Mouse (Mus musculus): ENCODE data around the gene Tango2.

The Tango2 gene

DNA sequence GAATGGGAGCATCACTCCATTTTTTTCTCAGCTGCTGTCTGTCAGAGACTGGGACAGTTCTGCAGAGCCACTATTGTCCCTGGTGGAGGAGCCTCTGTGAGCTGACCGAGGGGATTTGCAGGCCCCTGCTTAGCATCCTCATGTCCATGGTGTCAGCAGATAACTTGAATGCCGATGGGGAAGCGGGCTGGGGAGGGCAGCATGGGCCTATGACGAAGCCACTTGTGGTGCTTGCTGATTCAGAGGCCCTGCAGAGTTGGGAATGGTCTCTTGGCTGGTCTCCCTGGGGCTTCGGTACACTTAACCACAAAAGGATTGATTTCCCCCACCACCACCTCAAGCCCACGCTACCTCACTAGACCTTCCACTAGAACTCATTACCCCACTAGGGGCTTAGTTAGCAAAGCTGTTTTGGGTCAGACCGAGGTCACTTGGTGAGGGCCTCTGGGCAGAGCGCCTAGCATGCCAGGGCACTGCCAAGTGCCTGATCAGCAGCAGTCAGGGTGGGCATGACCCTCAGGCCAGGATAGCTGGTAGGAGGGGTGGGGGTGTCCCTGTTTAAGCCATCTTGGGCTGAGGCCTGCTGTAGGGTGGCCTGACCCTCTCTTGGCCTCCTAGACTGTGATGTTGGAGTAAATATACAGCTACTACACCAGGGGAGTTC lies 31.6 kb upstream of the Tango2 start:
- no peak overlapping the region for H3K4me3 ChIP-seq (replicated peaks; ENCODE audit: low read length)
- H3K9me3 ChIP-seq (ENCODE audit: low read length) = no peaks in the 10 kb centered on the region
- TF ChIP-seq NANOG (IDR thresholded peaks at IDR 0.05; ENCODE audit: borderline replicate concordance, low read length) (no peak), CTCF (conservative IDR thresholded peaks at IDR 0.05; ENCODE audit: low read length) (no peak), POU5F1 (IDR thresholded peaks at IDR 0.05; ENCODE audit: borderline replicate concordance, low read length) (no peak)
- peaks cover 65% of the 10 kb centered on the region for H3K4me1 ChIP-seq (replicated peaks; ENCODE audit: low read depth, low read length)
- no peaks in the 10 kb centered on the region for H3K36me3 ChIP-seq (ENCODE audit: insufficient read depth, low read length)
- H3K27me3 ChIP-seq (ENCODE audit: insufficient read depth, low read length) = no peaks in the 10 kb centered on the region

DNA sequence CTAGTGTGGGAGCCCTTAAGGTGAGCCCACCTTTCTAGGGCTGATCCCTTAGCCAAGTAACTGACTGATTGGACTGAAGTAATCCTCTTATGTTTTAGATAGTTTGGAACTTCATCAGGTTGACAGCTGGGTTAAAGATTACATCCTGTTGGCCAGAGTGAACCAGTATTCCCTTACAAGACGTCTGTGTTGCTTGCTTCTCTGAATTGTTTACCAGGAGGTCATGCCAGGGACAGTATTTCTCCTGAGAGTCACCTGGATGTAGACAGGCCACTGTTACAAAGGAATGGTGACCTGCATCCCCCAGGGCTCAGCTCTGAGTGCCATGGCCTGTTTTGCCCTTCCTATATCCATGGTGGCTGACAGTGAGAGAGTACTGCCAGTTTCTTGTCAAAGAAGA lies 30.6 kb upstream of the Tango2 start:
- peaks cover 58% of the 10 kb centered on the region for H3K4me1 ChIP-seq (replicated peaks; ENCODE audit: low read depth, low read length)
- H3K9me3 ChIP-seq (ENCODE audit: low read length) = no peaks in the 10 kb centered on the region
- TF ChIP-seq POU5F1 (IDR thresholded peaks at IDR 0.05; ENCODE audit: borderline replicate concordance, low read length) = no peak
- no peak for TF ChIP-seq CTCF (conservative IDR thresholded peaks at IDR 0.05; ENCODE audit: low read length)
- TF ChIP-seq NANOG (IDR thresholded peaks at IDR 0.05; ENCODE audit: borderline replicate concordance, low read length) = no peak
- H3K36me3 ChIP-seq (ENCODE audit: insufficient read depth, low read length) = no peaks in the 10 kb centered on the region
- H3K27me3 ChIP-seq (ENCODE audit: insufficient read depth, low read length) = no peaks in the 10 kb centered on the region
- H3K4me3 ChIP-seq (replicated peaks; ENCODE audit: low read length) = no peak overlapping the region

DNA sequence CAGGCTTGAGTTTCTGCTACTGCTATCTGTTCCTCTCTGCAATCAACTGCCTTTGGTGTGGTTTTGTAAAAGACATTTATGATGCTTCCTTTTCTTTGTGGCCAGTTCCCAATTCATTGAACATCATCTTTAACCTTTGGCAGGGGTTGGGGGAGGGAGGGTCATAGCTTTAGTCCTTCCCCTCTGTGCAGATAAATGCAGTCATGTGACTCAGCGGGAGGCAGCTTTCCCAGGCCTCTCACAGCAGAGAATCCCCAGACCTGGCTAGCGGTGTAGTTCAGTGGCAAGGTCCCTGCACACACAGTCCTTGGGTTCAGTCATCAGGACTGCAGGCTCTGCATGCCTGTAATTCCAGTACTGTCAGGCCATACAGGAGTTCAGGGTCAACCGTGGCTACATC lies 29.3 kb upstream of the Tango2 start:
- TF ChIP-seq NANOG (IDR thresholded peaks at IDR 0.05; ENCODE audit: borderline replicate concordance, low read length) (no peak), CTCF (conservative IDR thresholded peaks at IDR 0.05; ENCODE audit: low read length) (no peak), POU5F1 (IDR thresholded peaks at IDR 0.05; ENCODE audit: borderline replicate concordance, low read length) (no peak)

DNA sequence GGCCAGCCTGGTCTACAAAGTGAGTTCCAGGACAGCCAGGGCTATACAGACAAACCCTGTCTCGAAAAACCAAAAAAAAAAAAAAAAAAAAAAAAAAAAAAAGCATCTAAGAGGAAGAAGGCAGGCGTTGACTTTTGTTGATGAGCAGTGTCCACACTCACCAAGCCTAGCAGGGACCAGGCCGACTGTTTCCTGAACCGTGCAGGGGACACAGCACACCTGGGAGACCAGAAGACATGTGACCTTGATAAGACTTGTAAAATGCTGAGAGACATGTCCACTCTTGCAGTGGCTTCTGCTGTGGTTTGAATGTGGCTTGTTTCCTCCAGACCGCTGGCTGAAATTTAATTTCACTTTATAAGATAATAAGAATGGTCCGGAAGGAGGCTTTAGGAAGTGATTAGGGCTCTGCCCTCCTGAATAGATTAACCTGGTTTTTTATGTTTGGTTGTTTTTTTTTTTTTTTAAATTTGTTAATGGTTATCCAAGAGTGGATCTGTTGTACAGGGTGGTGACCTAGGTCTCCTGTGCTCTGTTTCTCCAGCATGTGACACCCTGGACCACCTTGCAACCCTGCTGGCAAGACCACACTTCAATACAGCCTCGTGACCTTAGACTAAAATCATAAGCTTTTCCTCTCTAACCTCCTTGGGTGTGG lies 28.5 kb upstream of the Tango2 start:
- H3K27me3 ChIP-seq (ENCODE audit: insufficient read depth, low read length) = no peaks in the 10 kb centered on the region
- peaks cover 38% of the 10 kb centered on the region for H3K4me1 ChIP-seq (replicated peaks; ENCODE audit: low read depth, low read length)
- H3K9me3 ChIP-seq (ENCODE audit: low read length) = no peaks in the 10 kb centered on the region
- no peak overlapping the region for H3K4me3 ChIP-seq (replicated peaks; ENCODE audit: low read length)
- TF ChIP-seq POU5F1 (IDR thresholded peaks at IDR 0.05; ENCODE audit: borderline replicate concordance, low read length) (no peak), CTCF (conservative IDR thresholded peaks at IDR 0.05; ENCODE audit: low read length) (no peak), NANOG (IDR thresholded peaks at IDR 0.05; ENCODE audit: borderline replicate concordance, low read length) (no peak)
- no peaks in the 10 kb centered on the region for H3K36me3 ChIP-seq (ENCODE audit: insufficient read depth, low read length)

More for the DNA sequence above, 29.3 kb upstream of the Tango2 start:
- Histone ChIP-seq H3K4me3 (replicated peaks; ENCODE audit: low read length) (no peak overlapping the region), H3K4me1 (replicated peaks; ENCODE audit: low read depth, low read length) (peaks cover 45% of the 10 kb centered on the region), H3K36me3 (ENCODE audit: insufficient read depth, low read length) (no peaks in the 10 kb centered on the region), H3K9me3 (ENCODE audit: low read length) (no peaks in the 10 kb centered on the region), H3K27me3 (ENCODE audit: insufficient read depth, low read length) (no peaks in the 10 kb centered on the region)

DNA sequence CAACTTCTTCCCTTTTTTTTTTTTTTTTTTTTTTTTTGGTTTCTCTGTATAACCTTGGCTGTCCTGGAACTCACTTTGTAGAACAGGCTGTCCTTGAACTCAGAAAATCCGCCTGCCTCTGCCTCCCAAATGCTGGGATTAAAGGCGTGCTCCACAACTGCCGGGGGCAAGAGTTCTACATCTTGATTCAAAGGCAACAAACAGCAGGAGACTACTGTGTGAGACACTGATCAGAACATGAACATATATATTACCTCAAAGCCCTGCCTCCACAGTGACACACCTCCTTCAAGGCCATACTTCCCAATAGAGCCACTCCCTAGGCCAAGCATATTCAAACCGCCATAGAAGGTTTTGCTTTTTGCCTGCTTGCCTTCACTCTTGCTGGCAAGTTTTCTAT lies 25.7 kb upstream of the Tango2 start:
- TF ChIP-seq POU5F1 (IDR thresholded peaks at IDR 0.05; ENCODE audit: borderline replicate concordance, low read length) (no peak), CTCF (conservative IDR thresholded peaks at IDR 0.05; ENCODE audit: low read length) (no peak), NANOG (IDR thresholded peaks at IDR 0.05; ENCODE audit: borderline replicate concordance, low read length) (no peak)
- Histone ChIP-seq H3K4me1 (replicated peaks; ENCODE audit: low read depth, low read length) (peaks cover 23% of the 10 kb centered on the region), H3K27me3 (ENCODE audit: insufficient read depth, low read length) (no peaks in the 10 kb centered on the region), H3K9me3 (ENCODE audit: low read length) (no peaks in the 10 kb centered on the region), H3K36me3 (ENCODE audit: insufficient read depth, low read length) (no peaks in the 10 kb centered on the region), H3K4me3 (replicated peaks; ENCODE audit: low read length) (no peak overlapping the region)

DNA sequence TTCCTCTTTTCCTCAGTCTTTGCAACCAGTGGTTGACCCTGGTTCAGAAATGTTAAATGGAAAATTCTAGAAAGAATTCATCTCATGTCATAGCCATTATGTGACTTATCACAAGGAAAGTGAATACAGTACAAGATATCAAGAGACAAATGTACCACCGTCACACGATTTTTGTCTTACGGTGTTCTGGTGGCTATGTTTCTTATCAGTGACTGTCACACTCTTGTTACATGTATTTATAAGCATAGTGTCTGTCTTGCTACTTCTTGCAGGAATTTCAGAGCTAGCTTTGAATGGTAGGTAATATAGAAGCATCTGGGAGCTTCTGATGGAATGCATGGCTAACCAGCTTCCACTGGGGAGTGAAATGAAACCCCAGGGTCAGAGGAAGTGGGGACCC lies 22.3 kb upstream of the Tango2 start:
- Histone ChIP-seq H3K4me1 (replicated peaks; ENCODE audit: low read depth, low read length) (0 out of 2 replicates have a peak, but pooled peaks cover 7% of the 10 kb centered on the region), H3K9me3 (ENCODE audit: low read length) (no peaks in the 10 kb centered on the region), H3K36me3 (ENCODE audit: insufficient read depth, low read length) (no peaks in the 10 kb centered on the region), H3K27me3 (ENCODE audit: insufficient read depth, low read length) (no peaks in the 10 kb centered on the region), H3K4me3 (replicated peaks; ENCODE audit: low read length) (no peak overlapping the region)
- TF ChIP-seq POU5F1 (IDR thresholded peaks at IDR 0.05; ENCODE audit: borderline replicate concordance, low read length) = no peak
- no peak for TF ChIP-seq CTCF (conservative IDR thresholded peaks at IDR 0.05; ENCODE audit: low read length)
- no peak for TF ChIP-seq NANOG (IDR thresholded peaks at IDR 0.05; ENCODE audit: borderline replicate concordance, low read length)

DNA sequence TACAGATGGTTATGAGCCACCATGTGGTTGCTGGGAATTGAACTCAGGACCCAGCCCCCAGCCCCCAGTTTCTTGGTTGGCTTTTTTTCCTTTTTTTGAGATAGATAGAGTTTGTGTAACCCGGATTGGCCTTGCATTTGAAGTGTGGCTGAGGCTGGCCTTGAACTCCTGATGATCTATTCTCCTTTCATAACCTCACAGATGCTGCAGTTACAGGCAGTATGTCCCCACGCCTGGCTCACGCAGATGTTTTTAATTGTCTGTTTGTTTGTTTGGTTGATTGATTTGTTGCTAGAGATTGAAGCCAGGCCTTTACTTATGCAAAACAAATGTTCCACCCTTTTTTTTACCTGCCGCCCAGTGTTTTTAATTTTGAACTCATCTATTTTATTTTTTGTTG lies 18.9 kb upstream of the Tango2 start:
- Histone ChIP-seq H3K4me1 (replicated peaks; ENCODE audit: low read depth, low read length) (0 out of 2 replicates have a peak, but pooled peaks cover 4% of the 10 kb centered on the region), H3K27me3 (ENCODE audit: insufficient read depth, low read length) (no peaks in the 10 kb centered on the region), H3K4me3 (replicated peaks; ENCODE audit: low read length) (no peak overlapping the region), H3K36me3 (ENCODE audit: insufficient read depth, low read length) (no peaks in the 10 kb centered on the region), H3K9me3 (ENCODE audit: low read length) (0 out of 2 replicates have a peak, but pooled peaks cover 5% of the 10 kb centered on the region)
- TF ChIP-seq NANOG (IDR thresholded peaks at IDR 0.05; ENCODE audit: borderline replicate concordance, low read length) = no peak
- no peak for TF ChIP-seq CTCF (conservative IDR thresholded peaks at IDR 0.05; ENCODE audit: low read length)
- no peak for TF ChIP-seq POU5F1 (IDR thresholded peaks at IDR 0.05; ENCODE audit: borderline replicate concordance, low read length)

DNA sequence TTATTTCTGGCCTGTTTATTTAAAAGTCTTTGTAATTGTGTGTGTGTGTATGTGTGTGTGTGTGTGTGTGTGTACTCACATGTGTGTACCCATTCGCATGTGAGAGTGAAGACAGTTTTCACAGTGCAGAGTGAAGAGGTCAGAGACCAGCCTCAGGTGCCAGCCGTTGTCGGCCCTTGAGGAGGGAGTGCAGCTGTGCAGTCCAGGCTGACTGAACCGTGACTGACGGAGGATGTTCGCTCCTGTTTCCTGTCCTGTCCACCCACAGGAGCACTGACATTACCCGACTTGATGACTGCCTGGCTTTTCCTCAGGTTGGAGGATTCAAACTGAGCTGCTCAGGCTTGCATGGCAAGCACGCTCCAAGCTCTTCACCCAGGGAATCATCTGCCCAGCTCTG lies 15.0 kb upstream of the Tango2 start:
- Histone ChIP-seq H3K9me3 (ENCODE audit: low read length) (peaks cover 16% of the 10 kb centered on the region), H3K27me3 (ENCODE audit: insufficient read depth, low read length) (no peaks in the 10 kb centered on the region), H3K4me1 (replicated peaks; ENCODE audit: low read depth, low read length) (peaks cover 7% of the 10 kb centered on the region; the same call in 1 of the 2 replicates), H3K4me3 (replicated peaks; ENCODE audit: low read length) (no peak overlapping the region), H3K36me3 (ENCODE audit: insufficient read depth, low read length) (no peaks in the 10 kb centered on the region)
- TF ChIP-seq POU5F1 (IDR thresholded peaks at IDR 0.05; ENCODE audit: borderline replicate concordance, low read length) (no peak), CTCF (conservative IDR thresholded peaks at IDR 0.05; ENCODE audit: low read length) (no peak), NANOG (IDR thresholded peaks at IDR 0.05; ENCODE audit: borderline replicate concordance, low read length) (no peak)

Data from E14TG2a.4 (cell line).